Mouse (Mus musculus) small intestine, adult 2 months (tissue): ENCODE data around the gene Thap8. TPM values are rescaled to one million over a fixed set of nuclear protein-coding genes. Genes with fewer than 3 reads are reported as not detected.
"Not testable (repeated sequence)": the region's sequence is repeated elsewhere in the genome, so short reads cannot be mapped to it uniquely, and the experiment has no call there.

ENCODE experiments used
- H3K27ac ChIP-seq: fragments of 200-500 bp; 2 replicates; pipeline ENCODE4 v1.5.1; 2012; ENCODE audit warnings: low read depth, low read length, control low read depth, inconsistent platforms; ENCODE audit not compliant: insufficient read depth
- H3K27me3 ChIP-seq: fragments of 200-500 bp; 2 replicates; pipeline ENCODE4 v1.6.1; 2012; ENCODE audit warnings: mild to moderate bottlenecking, moderate library complexity, low read length, inconsistent platforms; ENCODE audit not compliant: control insufficient read depth, insufficient read depth
- H3K36me3 ChIP-seq: fragments of 200-500 bp; 2 replicates; pipeline ENCODE4 v1.6.1; 2012; ENCODE audit warnings: mild to moderate bottlenecking, low read length, control low read depth, inconsistent platforms; ENCODE audit not compliant: control insufficient read depth, insufficient read depth
- H3K4me1 ChIP-seq: fragments of 200-500 bp; 2 replicates; pipeline ENCODE4 v1.6.1; 2012; ENCODE audit warnings: low read length, inconsistent platforms, mixed read lengths; ENCODE audit not compliant: control insufficient read depth, insufficient read depth, insufficient read length
- H3K4me3 ChIP-seq: fragments of 200-500 bp; 2 replicates; pipeline ENCODE4 v1.5.1; 2012; ENCODE audit warnings: low read depth, mild to moderate bottlenecking, control low read depth, inconsistent platforms, low read length, moderate library complexity
- CTCF ChIP-seq: fragments of 200-500 bp; IDR thresholded peaks from 2 replicates; pipeline ENCODE4 v1.5.1; 2012; ENCODE audit warnings: low read depth, mild to moderate bottlenecking, control low read depth, inconsistent platforms, low read length, moderate library complexity, mixed read lengths; ENCODE audit not compliant: insufficient replicate concordance, insufficient read length; ENCODE audit errors: extremely low read depth
- POLR2A ChIP-seq: fragments of 200-500 bp; IDR thresholded peaks from 2 replicates; pipeline ENCODE4 v1.6.1; 2012; ENCODE audit warnings: low read depth, mild to moderate bottlenecking, control low read depth, inconsistent platforms, low read length, moderate library complexity
- WGBS: fragments of 180-500 bp; shearing (Covaris S2); methylation state at CpG from one replicate; pipeline ENCODE4 v1.1.7; 2018; 5-methylcytosine and 5-hydroxymethylcytosine counted together
- polyA plus RNA-seq: library from polyadenylated mRNA; depleted of rRNA; stranded (reverse); fragments of >200 nt; gene quantifications from 2 replicates; pipeline ENCODE4 v1.2.3, GENCODE M21; 2012

The Thap8 gene
- polyA plus RNA-seq, 1 experiment = 0.16 TPM

DNA sequence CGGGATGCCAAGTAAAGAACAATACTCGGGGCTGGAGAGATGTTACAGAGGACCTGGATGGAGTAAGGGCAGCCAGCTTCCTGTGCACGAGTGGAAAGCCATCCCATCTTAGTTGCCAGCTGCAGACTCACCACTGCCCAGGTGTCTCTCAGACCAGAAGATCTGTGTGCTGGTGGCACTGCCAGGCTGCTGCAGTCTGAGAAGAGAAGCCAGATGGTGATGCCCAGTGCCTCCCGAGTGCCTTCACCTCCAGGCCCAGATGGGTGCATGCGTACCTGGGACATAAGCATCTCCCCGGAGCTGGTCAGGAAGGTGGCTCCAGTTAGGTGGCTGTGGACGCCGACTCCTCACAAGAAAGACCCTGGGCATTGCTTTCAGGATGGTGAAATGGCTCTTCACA, 44.8 kb upstream of the Thap8 start:
- Histone ChIP-seq H3K4me1 (peaks cover 7% of the 10 kb centered on the region), H3K27ac (no peak overlapping the region), H3K27me3 (no peaks in the 10 kb centered on the region), H3K4me3 (no peak overlapping the region), H3K36me3 (0 out of 2 replicates have a peak, but pooled peaks cover 1% of the 10 kb centered on the region)
- no peak for TF ChIP-seq POLR2A
- TF ChIP-seq CTCF = no peak
- 86% methylated on average over 8 of the region's 8 CpGs for WGBS

DNA sequence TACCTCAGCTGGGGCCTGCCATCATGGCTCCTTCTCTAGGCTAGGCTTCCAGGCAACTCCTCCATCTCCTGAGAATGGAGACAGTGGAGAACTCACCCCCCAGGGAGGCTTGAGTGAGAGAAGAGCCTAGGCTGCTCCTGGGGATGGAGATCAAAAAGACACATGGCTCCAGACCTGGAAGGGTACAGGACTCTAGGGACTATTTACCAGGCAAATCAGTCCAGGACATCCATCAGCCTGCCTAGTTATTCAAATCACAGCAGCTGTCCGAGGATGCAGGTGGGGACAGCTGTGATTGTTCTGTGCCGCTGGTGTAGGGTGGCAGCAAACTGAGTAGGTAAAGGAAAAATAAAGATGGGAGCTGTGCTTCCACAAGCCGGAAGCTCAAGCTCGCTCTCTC, 44.3 kb upstream of the Thap8 start, which contains the start of gene Ovol3:
Gene Ovol3, minus strand, starts transcription at position 101 of the 400 bp plus-strand sequence.
- no peaks in the 10 kb centered on the region for H3K27me3 ChIP-seq
- 83% methylated on average over 4 of the region's 4 CpGs for WGBS
- 0 out of 2 replicates have a peak, but pooled peaks cover 1% of the 10 kb centered on the region for H3K36me3 ChIP-seq
- H3K4me1 ChIP-seq = peaks cover 7% of the 10 kb centered on the region
- H3K27ac ChIP-seq = no peak within 1 kb of the TSS
- no peak for TF ChIP-seq POLR2A
- TF ChIP-seq CTCF = no peak
- H3K4me3 ChIP-seq = no peak within 1 kb of the TSS

DNA sequence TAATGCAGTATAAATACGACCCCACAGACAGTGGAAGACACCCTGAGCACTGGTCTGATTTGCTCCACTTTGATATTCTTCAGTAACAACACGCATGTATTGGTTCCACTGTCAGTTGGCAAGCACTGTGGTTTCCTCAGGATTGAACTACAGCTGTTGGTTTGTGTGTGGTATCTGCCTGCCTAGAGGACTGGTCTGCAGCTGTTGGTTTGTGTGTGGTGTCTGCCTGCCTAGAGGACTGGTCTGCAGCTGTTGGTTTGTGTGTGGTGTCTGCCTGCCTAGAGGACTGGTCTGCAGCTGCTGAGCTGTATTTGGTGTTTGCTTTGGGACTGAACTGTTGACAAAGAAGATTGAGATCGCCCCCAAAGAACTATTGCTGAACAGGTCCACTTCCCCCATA, 42.5 kb upstream of the Thap8 start:
- not testable (repeated sequence) for H3K27ac ChIP-seq, H3K36me3 ChIP-seq, H3K4me3 ChIP-seq, H3K27me3 ChIP-seq, H3K4me1 ChIP-seq
- WGBS = 82% methylated on average over 3 of the region's 3 CpGs

DNA sequence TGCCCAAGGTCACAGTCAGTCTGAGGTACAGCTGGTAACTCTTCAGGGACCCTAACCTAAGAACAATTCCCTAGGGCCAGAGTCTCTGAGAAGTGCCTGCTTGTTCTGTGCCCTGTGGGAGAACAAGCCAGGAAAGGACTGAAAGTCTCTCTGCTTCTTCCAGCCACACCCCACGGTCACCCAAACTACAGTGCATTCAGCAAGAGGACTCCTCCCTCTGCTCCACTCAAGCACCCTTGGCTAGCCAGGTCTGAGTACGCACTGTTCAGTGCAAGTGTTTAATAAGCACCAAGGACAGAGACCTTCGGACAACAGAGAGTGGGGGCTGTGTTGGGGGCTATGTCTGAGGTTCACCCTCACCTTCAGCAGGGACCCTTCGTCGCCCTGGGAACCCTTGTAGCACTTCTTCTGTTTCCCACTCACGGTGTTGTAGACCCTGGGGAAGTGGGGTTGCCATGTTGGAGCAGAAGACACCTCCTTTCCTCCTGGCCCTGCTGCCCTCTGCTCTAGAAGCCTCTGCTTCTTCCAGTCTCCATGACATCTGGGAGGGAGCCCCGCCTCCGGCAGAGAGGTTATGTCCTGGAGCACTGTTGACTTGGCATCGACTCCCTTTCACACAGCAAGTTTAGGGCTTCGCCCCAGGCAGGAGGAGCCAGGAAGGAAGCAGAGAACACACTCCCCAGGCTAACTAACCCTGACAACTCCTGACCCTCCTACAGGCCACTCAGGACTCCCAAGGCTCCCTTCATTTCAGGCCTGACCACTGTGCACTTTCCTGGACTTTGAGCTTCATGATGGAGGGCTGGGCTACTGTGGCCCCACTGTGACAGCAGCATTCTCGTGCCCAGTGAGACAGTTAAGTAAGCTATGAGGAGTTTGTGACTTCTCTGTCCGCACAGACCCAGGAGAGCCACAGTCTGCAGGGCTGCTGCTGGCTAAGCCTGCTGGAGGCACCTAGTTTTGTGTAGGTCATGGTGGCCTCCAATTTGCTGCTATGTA, 27.6 kb upstream of the Thap8 start:
- Histone ChIP-seq H3K27me3 (no peaks in the 10 kb centered on the region), H3K27ac (no peak overlapping the region), H3K4me1 (no peaks in the 10 kb centered on the region), H3K36me3 (no peaks in the 10 kb centered on the region), H3K4me3 (no peak overlapping the region)
- WGBS = 61% methylated on average over 12 of the region's 12 CpGs
- TF ChIP-seq POLR2A (no peak), CTCF (no peak)

DNA sequence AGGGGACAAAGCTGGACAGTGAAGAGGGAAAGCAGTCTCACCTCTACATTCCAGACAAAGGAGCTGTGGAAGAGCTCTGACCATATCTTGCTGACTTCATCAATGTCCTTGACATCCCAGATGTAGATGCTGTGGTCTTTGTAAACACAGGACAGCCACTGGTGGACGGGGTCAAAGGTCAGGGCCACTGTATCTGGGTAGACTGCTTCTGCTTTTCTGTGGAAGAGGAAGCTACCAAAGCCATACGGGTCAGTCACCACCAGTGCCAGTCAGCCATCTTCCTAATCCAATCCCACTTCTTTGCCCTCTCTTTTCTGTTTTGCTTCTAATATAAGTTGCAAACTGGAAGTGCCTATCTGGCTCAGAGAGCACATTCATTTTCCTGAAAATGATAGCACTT, 14.9 kb upstream of the Thap8 start:
- 52% methylated on average over 2 of the region's 2 CpGs for WGBS

DNA sequence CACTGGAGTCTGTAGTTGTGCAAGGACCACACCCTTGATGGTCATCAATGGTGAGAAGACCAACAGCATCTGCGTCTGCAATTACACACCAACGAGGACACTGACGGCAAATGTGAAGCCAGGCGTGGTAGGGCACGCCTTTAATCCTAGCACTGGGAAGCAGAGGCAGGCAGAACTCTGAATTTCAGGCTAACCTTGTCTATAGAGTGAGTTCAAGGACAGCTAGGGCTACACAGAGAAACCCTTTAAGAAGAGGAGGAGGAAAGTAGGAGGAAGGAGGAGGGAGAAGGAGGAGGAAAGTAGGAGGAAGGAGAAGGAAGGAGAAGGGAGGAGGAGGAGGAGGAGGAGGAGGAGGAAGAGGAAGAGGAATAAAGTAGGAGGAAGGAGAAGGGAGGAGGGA, 14.4 kb upstream of the Thap8 start:
- WGBS = 90% methylated on average over 5 of the region's 5 CpGs
- H3K4me1 ChIP-seq = no peaks in the 10 kb centered on the region

More for the DNA sequence above, 14.9 kb upstream of the Thap8 start:
- no peak overlapping the region for H3K4me3 ChIP-seq
- no peaks in the 10 kb centered on the region for H3K27me3 ChIP-seq
- no peaks in the 10 kb centered on the region for H3K4me1 ChIP-seq
- TF ChIP-seq POLR2A (no peak), CTCF (no peak)
- H3K27ac ChIP-seq = no peak overlapping the region
- H3K36me3 ChIP-seq = peaks cover 1% of the 10 kb centered on the region; the same call in 1 of the 2 replicates

DNA sequence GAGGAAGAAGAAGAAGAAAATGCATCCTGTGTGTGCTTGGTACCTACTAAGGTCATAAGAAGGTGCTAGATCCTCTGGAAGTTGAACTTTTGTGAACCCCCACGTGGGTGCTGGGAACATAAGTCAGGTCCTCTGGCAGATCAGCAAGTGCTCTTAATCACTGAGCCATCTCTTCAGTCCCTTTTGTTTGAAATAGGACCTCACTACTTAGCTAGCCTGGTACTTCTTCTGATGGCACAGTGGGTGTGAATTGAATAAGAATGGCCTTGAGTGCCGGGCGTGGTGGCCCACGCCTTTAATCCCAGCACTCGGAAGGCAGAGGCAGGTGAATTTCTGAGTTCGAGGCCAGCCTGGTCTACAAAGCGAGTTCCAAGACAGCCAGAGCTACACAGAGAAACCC, 14.0 kb upstream of the Thap8 start:
- whole genome bisulfite sequencing = 89% methylated on average over 7 of the region's 7 CpGs
- TF ChIP-seq POLR2A (no peak), CTCF (no peak)
- Histone ChIP-seq H3K27me3 (no peaks in the 10 kb centered on the region), H3K36me3 (0 out of 2 replicates have a peak, but pooled peaks cover 1% of the 10 kb centered on the region), H3K27ac (no peak overlapping the region), H3K4me1 (no peaks in the 10 kb centered on the region), H3K4me3 (no peak overlapping the region)

More for the DNA sequence above, 14.4 kb upstream of the Thap8 start:
- TF ChIP-seq CTCF = no peak
- TF ChIP-seq POLR2A = no peak
- no peak overlapping the region for H3K27ac ChIP-seq
- no peak overlapping the region for H3K4me3 ChIP-seq
- 0 out of 2 replicates have a peak, but pooled peaks cover 1% of the 10 kb centered on the region for H3K36me3 ChIP-seq
- H3K27me3 ChIP-seq = no peaks in the 10 kb centered on the region
